Mouse (Mus musculus): ENCODE data around the gene Hspb7. TPM values are rescaled to one million over a fixed set of nuclear protein-coding genes. Genes with fewer than 3 reads are reported as not detected.

Gene Hspb7
- 0.12 TPM in 1 of 2 replicates, not detected in the other for polyA plus RNA-seq (2014; fragmentation: Nextera tagmentation; extraction: Ambion mirVana)

- no peaks in the 10 kb centered on the region for H3K27me3 ChIP-seq (ENCODE audit: control insufficient read depth, insufficient read depth, low read length)
- no peak for ATAC-seq (ENCODE audit: low read depth)
- H3K27ac ChIP-seq (ENCODE audit: low read depth, low read length), result no peak within 1 kb of the TSS
- H3K9ac ChIP-seq (replicated peaks; ENCODE audit: low read depth, low read length), result no peak within 1 kb of the TSS
- WGBS, result 56% methylated on average over 9 of the region's 9 CpGs
- H3K36me3 ChIP-seq (ENCODE audit: control insufficient read depth, insufficient read depth, low read length), result no peaks in the 10 kb centered on the region
- H3K4me2 ChIP-seq (ENCODE audit: low read depth, low read length), result no peak within 1 kb of the TSS
- no peaks in the 10 kb centered on the region for H3K9me3 ChIP-seq (ENCODE audit: control insufficient read depth, low read length)
- H3K4me3 ChIP-seq (ENCODE audit: low read depth, low read length), result no peak within 1 kb of the TSS
- H3K4me1 ChIP-seq (ENCODE audit: control insufficient read depth, insufficient read depth, low read length), result 0 out of 2 replicates have a peak, but pooled peaks cover under 1% of the 10 kb centered on the region
Observed at GRCm38 (mm10) chr4:141420192-141420829, at the start of gene Hspb7. TSS of gene Hspb7 (plus strand) at chr4:141420779.

- no peak overlapping the region for H3K4me3 ChIP-seq (ENCODE audit: low read depth, low read length)
Observed at GRCm38 (mm10) chr4:141372426-141372825, 48.2 kb upstream of the Hspb7 start.

GRCm38 (mm10) chr4:141379674-141380073 lies 40.9 kb upstream of the Hspb7 start:
- no peak overlapping the region for H3K4me2 ChIP-seq (ENCODE audit: low read depth, low read length)
- no peak overlapping the region for H3K9ac ChIP-seq (replicated peaks; ENCODE audit: low read depth, low read length)
- no peaks in the 10 kb centered on the region for H3K9me3 ChIP-seq (ENCODE audit: control insufficient read depth, low read length)
- no peak for ATAC-seq (ENCODE audit: low read depth)
- 32% methylated on average over 8 of the region's 8 CpGs for WGBS
- H3K36me3 ChIP-seq (ENCODE audit: control insufficient read depth, insufficient read depth, low read length), result no peaks in the 10 kb centered on the region
- H3K27me3 ChIP-seq (ENCODE audit: control insufficient read depth, insufficient read depth, low read length), result peaks cover 15% of the 10 kb centered on the region; the same call in 1 of the 2 replicates
- H3K4me1 ChIP-seq (ENCODE audit: control insufficient read depth, insufficient read depth, low read length), result no peaks in the 10 kb centered on the region; the same call in 1 of the 2 replicates
- H3K4me3 ChIP-seq (ENCODE audit: low read depth, low read length), result no peak overlapping the region
- H3K27ac ChIP-seq (ENCODE audit: low read depth, low read length), result no peak overlapping the region

More at GRCm38 (mm10) chr4:141372426-141372825, 48.2 kb upstream of the Hspb7 start:
- Histone ChIP-seq H3K36me3 (ENCODE audit: control insufficient read depth, insufficient read depth, low read length) (no peaks in the 10 kb centered on the region), H3K27me3 (ENCODE audit: control insufficient read depth, insufficient read depth, low read length) (peaks cover 2% of the 10 kb centered on the region; the same call in 1 of the 2 replicates), H3K4me2 (ENCODE audit: low read depth, low read length) (no peak overlapping the region), H3K9me3 (ENCODE audit: control insufficient read depth, low read length) (no peaks in the 10 kb centered on the region), H3K9ac (replicated peaks; ENCODE audit: low read depth, low read length) (no peak overlapping the region), H3K4me1 (ENCODE audit: control insufficient read depth, insufficient read depth, low read length) (no peaks in the 10 kb centered on the region), H3K27ac (ENCODE audit: low read depth, low read length) (no peak overlapping the region)
- 97% methylated on average over 5 of the region's 5 CpGs for WGBS
- ATAC-seq (ENCODE audit: low read depth), result no peak

- 0 out of 2 replicates have a peak overlapping the region, but pooled peaks have one; percentile 16 for H3K4me3 ChIP-seq (ENCODE audit: low read depth, low read length)
- WGBS, result 3% methylated on average over 23 of the region's 25 CpGs
- peak overlapping the region; percentile 42 for H3K4me2 ChIP-seq (ENCODE audit: low read depth, low read length)
- peaks cover 15% of the 10 kb centered on the region; the same call in 1 of the 2 replicates for H3K27me3 ChIP-seq (ENCODE audit: control insufficient read depth, insufficient read depth, low read length)
- no peak overlapping the region for H3K27ac ChIP-seq (ENCODE audit: low read depth, low read length)
- no peaks in the 10 kb centered on the region; the same call in 1 of the 2 replicates for H3K4me1 ChIP-seq (ENCODE audit: control insufficient read depth, insufficient read depth, low read length)
- H3K9ac ChIP-seq (replicated peaks; ENCODE audit: low read depth, low read length), result 0 out of 2 replicates have a peak overlapping the region, but pooled peaks have one; percentile 32
- no peaks in the 10 kb centered on the region for H3K36me3 ChIP-seq (ENCODE audit: control insufficient read depth, insufficient read depth, low read length)
- no peak for ATAC-seq (ENCODE audit: low read depth)
- H3K9me3 ChIP-seq (ENCODE audit: control insufficient read depth, low read length), result no peaks in the 10 kb centered on the region
Observed at GRCm38 (mm10) chr4:141382406-141382805, 38.2 kb upstream of the Hspb7 start.

GRCm38 (mm10) chr4:141385275-141385674 lies 35.3 kb upstream of the Hspb7 start:
- Histone ChIP-seq H3K27ac (ENCODE audit: low read depth, low read length) (no peak overlapping the region), H3K27me3 (ENCODE audit: control insufficient read depth, insufficient read depth, low read length) (peaks cover 15% of the 10 kb centered on the region; the same call in 1 of the 2 replicates), H3K9ac (replicated peaks; ENCODE audit: low read depth, low read length) (no peak overlapping the region), H3K4me3 (ENCODE audit: low read depth, low read length) (no peak overlapping the region), H3K4me2 (ENCODE audit: low read depth, low read length) (no peak overlapping the region), H3K4me1 (ENCODE audit: control insufficient read depth, insufficient read depth, low read length) (no peaks in the 10 kb centered on the region; the same call in 1 of the 2 replicates), H3K9me3 (ENCODE audit: control insufficient read depth, low read length) (no peaks in the 10 kb centered on the region), H3K36me3 (ENCODE audit: control insufficient read depth, insufficient read depth, low read length) (no peaks in the 10 kb centered on the region)
- ATAC-seq (ENCODE audit: low read depth), result no peak
- WGBS, result 0% methylated on average over 7 of the region's 7 CpGs

GRCm38 (mm10) chr4:141386150-141386549 lies 34.4 kb upstream of the Hspb7 start:
- WGBS, result 76% methylated on average over 7 of the region's 7 CpGs
- H3K9ac ChIP-seq (replicated peaks; ENCODE audit: low read depth, low read length), result no peak overlapping the region
- no peak overlapping the region for H3K27ac ChIP-seq (ENCODE audit: low read depth, low read length)
- H3K4me1 ChIP-seq (ENCODE audit: control insufficient read depth, insufficient read depth, low read length), result no peaks in the 10 kb centered on the region; the same call in 1 of the 2 replicates
- H3K9me3 ChIP-seq (ENCODE audit: control insufficient read depth, low read length), result no peaks in the 10 kb centered on the region
- no peaks in the 10 kb centered on the region for H3K36me3 ChIP-seq (ENCODE audit: control insufficient read depth, insufficient read depth, low read length)
- no peak for ATAC-seq (ENCODE audit: low read depth)
- H3K4me2 ChIP-seq (ENCODE audit: low read depth, low read length), result no peak overlapping the region
- H3K4me3 ChIP-seq (ENCODE audit: low read depth, low read length), result no peak overlapping the region
- peaks cover 15% of the 10 kb centered on the region; the same call in 1 of the 2 replicates for H3K27me3 ChIP-seq (ENCODE audit: control insufficient read depth, insufficient read depth, low read length)

- no peak for ATAC-seq (ENCODE audit: low read depth)
Observed at GRCm38 (mm10) chr4:141387093-141387784, 33.3 kb upstream of the Hspb7 start.

GRCm38 (mm10) chr4:141387933-141388332 lies 32.6 kb upstream of the Hspb7 start:
- Histone ChIP-seq H3K9ac (replicated peaks; ENCODE audit: low read depth, low read length) (no peak overlapping the region), H3K9me3 (ENCODE audit: control insufficient read depth, low read length) (no peaks in the 10 kb centered on the region), H3K36me3 (ENCODE audit: control insufficient read depth, insufficient read depth, low read length) (no peaks in the 10 kb centered on the region), H3K4me1 (ENCODE audit: control insufficient read depth, insufficient read depth, low read length) (no peaks in the 10 kb centered on the region), H3K27me3 (ENCODE audit: control insufficient read depth, insufficient read depth, low read length) (peaks cover 9% of the 10 kb centered on the region; the same call in 1 of the 2 replicates), H3K4me3 (ENCODE audit: low read depth, low read length) (no peak overlapping the region), H3K4me2 (ENCODE audit: low read depth, low read length) (no peak overlapping the region), H3K27ac (ENCODE audit: low read depth, low read length) (no peak overlapping the region)
- 69% methylated on average over 5 of the region's 5 CpGs for WGBS
- no peak for ATAC-seq (ENCODE audit: low read depth)

More at GRCm38 (mm10) chr4:141387093-141387784, 33.3 kb upstream of the Hspb7 start:
- peaks cover 11% of the 10 kb centered on the region; the same call in 1 of the 2 replicates for H3K27me3 ChIP-seq (ENCODE audit: control insufficient read depth, insufficient read depth, low read length)
- H3K9me3 ChIP-seq (ENCODE audit: control insufficient read depth, low read length), result no peaks in the 10 kb centered on the region
- H3K36me3 ChIP-seq (ENCODE audit: control insufficient read depth, insufficient read depth, low read length), result no peaks in the 10 kb centered on the region
- no peak overlapping the region for H3K4me3 ChIP-seq (ENCODE audit: low read depth, low read length)
- no peak overlapping the region for H3K9ac ChIP-seq (replicated peaks; ENCODE audit: low read depth, low read length)
- no peak overlapping the region for H3K4me2 ChIP-seq (ENCODE audit: low read depth, low read length)
- 22% methylated on average over 5 of the region's 5 CpGs for WGBS
- H3K27ac ChIP-seq (ENCODE audit: low read depth, low read length), result no peak overlapping the region
- H3K4me1 ChIP-seq (ENCODE audit: control insufficient read depth, insufficient read depth, low read length), result no peaks in the 10 kb centered on the region; the same call in 1 of the 2 replicates

Data from neural tube, embryonic 14.5 days (tissue).